Mouse (Mus musculus): ENCODE measurements around the gene Ncam1.

DNA sequence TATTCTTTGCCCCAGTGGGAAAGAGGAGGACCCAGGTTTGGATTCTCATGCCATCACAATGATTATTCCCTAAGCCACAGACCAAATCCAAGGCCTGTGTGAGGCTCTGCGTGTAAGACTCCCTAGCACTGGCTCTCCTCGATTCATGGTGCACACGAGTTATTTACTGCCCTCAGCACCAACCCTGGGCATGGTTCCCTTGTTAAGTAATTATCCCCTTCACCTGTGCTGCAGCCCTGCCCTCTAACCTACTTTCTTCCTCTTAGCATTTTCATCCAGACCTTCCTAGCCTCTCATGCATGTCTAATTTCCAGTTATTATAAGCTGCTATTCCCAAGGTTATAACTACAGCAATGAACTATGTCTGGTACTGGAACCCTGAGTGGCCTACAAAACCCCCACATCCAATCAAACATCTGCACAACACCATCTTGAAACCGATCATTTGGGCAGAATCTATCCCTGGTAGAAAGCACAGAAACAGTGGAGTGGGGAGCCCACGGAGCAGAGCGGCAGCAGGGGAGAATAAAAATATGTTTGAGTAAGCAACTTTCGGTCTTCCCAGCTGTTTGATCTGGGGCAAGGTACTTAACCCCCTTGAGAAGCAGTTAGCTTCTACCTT is 116.8 kb downstream of the Ncam1 start:
- no peak for TF ChIP-seq CTCF (IDR thresholded peaks at IDR 0.05; ENCODE audit: low read depth, low read length)
- no peak for TF ChIP-seq POLR2A (IDR thresholded peaks at IDR 0.05; ENCODE audit: insufficient read depth, low read length)
